Mouse (Mus musculus) embryonic fibroblast, embryonic 13.5 days (primary cell): ENCODE data around the gene Cstad.

Source experiments
- CTCF ChIP-seq: IDR thresholded peaks from 2 replicates; pipeline ENCODE4 v1.5.1; 2011; ENCODE audit warnings: mild to moderate bottlenecking, control low read depth, low read length, moderate library complexity, borderline replicate concordance; ENCODE audit not compliant: insufficient read depth
- POLR2A ChIP-seq: IDR thresholded peaks from 2 replicates; pipeline ENCODE4 v1.6.1; 2011; ENCODE audit warnings: low read depth, mild to moderate bottlenecking, control low read depth, low read length, moderate library complexity

- no peak for TF ChIP-seq POLR2A
- TF ChIP-seq CTCF: no peak
Measured at GRCm38 (mm10) chr2:30551579-30551978, 43.3 kb upstream of the Cstad start.
